ENCODE assay signal across 12 mouse cellular contexts in genomic region chr4:55145968-55146367, GRCm38 (mm10).
DNase-seq lines count a peak whose midpoint lies in the region; ATAC-seq and TF ChIP-seq lines count a peak whose summit lies in the region.
"Had no signal": no experiment of that assay in that cellular context is flagged by ENCODE, and none has a peak within 500 bp of the region (broad histone marks: within the 10 kb centered on the region; RNA-seq: fewer than 3 reads in every experiment).

No protein-coding gene starts in this region.

- WGBS in hindbrain, embryonic 14.5 days: 37% methylated on average over 8 of the region's 8 CpGs
- WGBS in hindbrain, embryonic 16.5 days: 32% methylated on average over 8 of the region's 8 CpGs

- H3K36me3 ChIP-seq in hindbrain, embryonic 14.5 days (replicated peaks; ENCODE audit: control insufficient read depth, insufficient read depth): no peaks in the 10 kb centered on the region
- no peaks in the 10 kb centered on the region for H3K36me3 ChIP-seq in hindbrain, embryonic 16.5 days (ENCODE audit: control insufficient read depth, insufficient read depth, low read length)
- H3K36me3 ChIP-seq: limb, embryonic 15.5 days had no signal

- no peak for ATAC-seq in hindbrain, embryonic 14.5 days (ENCODE audit: low FRiP score)
- ATAC-seq in hindbrain, embryonic 16.5 days: no peak

- peak overlapping the region; percentile 24; the same call in 1 of the 2 replicates for H3K27ac ChIP-seq in hindbrain, embryonic 14.5 days
- no peak overlapping the region for H3K27ac ChIP-seq in hindbrain, embryonic 16.5 days (ENCODE audit: low read depth, low read length)
- H3K27ac ChIP-seq: limb, embryonic 15.5 days had no signal

- TF ChIP-seq CTCF in brain, embryonic 14.5 days (IDR thresholded peaks at IDR 0.05; ENCODE audit: borderline replicate concordance, extremely low read depth, insufficient read depth, insufficient read length): no peak

- no peak for DNase-seq in hindbrain, embryonic 14.5 days (ENCODE audit: low spot score)
- DNase-seq in brain, embryonic 14.5 days (ENCODE audit: low read depth): peak; percentile 76
- peak; percentile 63 for DNase-seq in embryo, embryonic 11 days
- DNase-seq in layer of hippocampus, postnatal 36 days: peak; percentile 23 to 41
- DNase-seq in thymus, adult 18-20 months: no peak
- DNase-seq in thymus, postnatal 4 days: no peak
- DNase-seq: heart, postnatal 36 days; kidney, postnatal 25 days; lung, postnatal 4 days; thymus, adult 2 months had no signal

- H3K27me3 ChIP-seq in hindbrain, embryonic 14.5 days (ENCODE audit: control insufficient read depth, insufficient read depth, low read length): no peaks in the 10 kb centered on the region
- no peaks in the 10 kb centered on the region for H3K27me3 ChIP-seq in hindbrain, embryonic 16.5 days (replicated peaks; ENCODE audit: control insufficient read depth, insufficient read depth, low read length)
- H3K27me3 ChIP-seq: limb, embryonic 15.5 days had no signal

- no peak overlapping the region for H3K4me2 ChIP-seq in hindbrain, embryonic 14.5 days (replicated peaks)
- no peak overlapping the region for H3K4me2 ChIP-seq in hindbrain, embryonic 16.5 days (ENCODE audit: low read length)
- H3K4me2 ChIP-seq: limb, embryonic 15.5 days had no signal

- H3K9ac ChIP-seq in hindbrain, embryonic 14.5 days: no peak overlapping the region
- no peak overlapping the region for H3K9ac ChIP-seq in hindbrain, embryonic 16.5 days (ENCODE audit: low read depth, low read length)
- H3K9ac ChIP-seq: limb, embryonic 15.5 days had no signal

- H3K4me1 ChIP-seq in hindbrain, embryonic 14.5 days (replicated peaks; ENCODE audit: control insufficient read depth, insufficient read depth, low read length): no peaks in the 10 kb centered on the region
- H3K4me1 ChIP-seq in hindbrain, embryonic 16.5 days (ENCODE audit: control insufficient read depth, insufficient read depth, low read depth, low read length): peaks cover 4% of the 10 kb centered on the region; the same call in 1 of the 2 replicates
- H3K4me1 ChIP-seq: limb, embryonic 15.5 days had no signal

- no peaks in the 10 kb centered on the region for H3K9me3 ChIP-seq in hindbrain, embryonic 14.5 days (ENCODE audit: control insufficient read depth, low read length)
- H3K9me3 ChIP-seq in hindbrain, embryonic 16.5 days (ENCODE audit: control insufficient read depth, low read length): no peaks in the 10 kb centered on the region
- H3K9me3 ChIP-seq: limb, embryonic 15.5 days had no signal

- TF ChIP-seq POLR2A in brain, embryonic 14.5 days (IDR thresholded peaks at IDR 0.05; ENCODE audit: borderline replicate concordance, extremely low read depth, insufficient read depth, insufficient read length, poor library complexity, severe bottlenecking): no peak

- no peak overlapping the region for H3K4me3 ChIP-seq in hindbrain, embryonic 14.5 days (replicated peaks; ENCODE audit: low read length)
- no peak overlapping the region for H3K4me3 ChIP-seq in hindbrain, embryonic 16.5 days (ENCODE audit: low read length)
- H3K4me3 ChIP-seq: limb, embryonic 15.5 days had no signal

Comparison
In these comparisons a context has a peak if more than half of its experiments do, and no peak if none do; other contexts are left out.
1. DNase-seq: peak in brain, embryonic 14.5 days (single experiment), embryo, embryonic 11 days (single experiment) and layer of hippocampus, postnatal 36 days (2 of 2); none in hindbrain, embryonic 14.5 days (single experiment), thymus, adult 18-20 months (0 of 2) and thymus, postnatal 4 days (single experiment).